Mouse (Mus musculus): ENCODE results near the gene Mapk14.
"Not testable (repeated sequence)": the region's sequence is repeated elsewhere in the genome, so short reads cannot be mapped to it uniquely, and the experiment has no call there.

Gene Mapk14

DNA sequence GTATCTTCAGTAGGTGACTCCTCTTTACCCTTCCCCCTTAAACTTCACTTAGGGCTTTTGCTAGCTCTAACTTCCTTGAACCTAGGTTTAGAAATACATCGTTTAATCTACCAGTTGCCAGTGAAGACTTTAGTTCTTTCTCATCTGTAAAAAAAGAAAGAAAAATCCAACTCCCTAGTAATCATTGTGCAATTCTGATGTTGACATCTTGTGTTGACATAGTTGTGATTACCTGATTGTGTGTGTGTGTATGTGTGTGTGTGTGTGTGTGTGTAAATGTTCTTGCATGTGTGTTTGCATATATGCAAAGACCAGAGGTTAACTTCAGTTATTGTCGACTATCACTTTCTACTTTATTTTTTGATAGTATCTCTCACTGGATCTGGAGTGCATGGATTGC, 7.5 kb downstream of the Mapk14 start:
- no peak for DNase-seq

DNA sequence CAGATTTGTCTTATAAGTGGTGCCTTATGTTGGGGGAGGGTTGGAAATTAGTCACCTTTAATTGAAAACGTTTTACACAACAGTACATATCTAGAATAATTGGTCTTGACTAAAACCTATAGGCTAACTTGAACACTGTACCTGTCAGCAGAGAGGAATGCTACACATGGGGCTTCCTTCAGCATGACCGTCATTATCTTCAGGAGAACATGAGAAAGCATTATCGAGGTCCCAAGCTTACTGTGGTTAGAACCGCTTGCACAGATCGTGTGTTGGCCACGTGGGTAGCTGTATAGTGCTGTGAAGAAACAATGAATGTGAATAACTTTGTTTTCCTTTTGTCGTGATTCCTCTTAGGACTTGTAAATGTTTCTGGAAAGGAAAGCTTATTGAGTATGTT, 8.7 kb downstream of the Mapk14 start:
- no peak for DNase-seq

DNA sequence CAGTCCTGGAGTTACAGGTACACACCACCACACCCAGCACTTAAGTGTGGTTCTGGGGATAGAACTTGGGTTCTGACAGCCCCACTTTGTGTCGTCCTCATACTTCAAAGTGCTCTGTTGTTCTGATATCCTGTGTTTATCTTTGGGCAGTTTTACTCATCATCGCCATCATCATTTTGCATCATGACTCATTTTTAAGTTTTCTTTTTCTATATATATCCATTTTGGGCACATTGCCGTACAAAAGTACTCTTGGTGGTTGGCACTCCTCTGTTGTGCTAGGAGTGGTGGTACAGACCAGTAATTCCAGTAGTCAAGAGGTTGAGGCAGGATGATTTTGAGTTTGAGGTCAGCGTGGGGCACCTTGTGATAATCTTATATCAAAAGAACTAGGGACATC, 10.0 kb downstream of the Mapk14 start:
- no peak for DNase-seq

- no peak for DNase-seq
These were observed 10.6 kb downstream of the Mapk14 start for GRCm38 (mm10) chr17:28701737-28702136.

- DNase-seq = no peak
These were observed 11.5 kb downstream of the Mapk14 start for GRCm38 (mm10) chr17:28702646-28703045.

DNA sequence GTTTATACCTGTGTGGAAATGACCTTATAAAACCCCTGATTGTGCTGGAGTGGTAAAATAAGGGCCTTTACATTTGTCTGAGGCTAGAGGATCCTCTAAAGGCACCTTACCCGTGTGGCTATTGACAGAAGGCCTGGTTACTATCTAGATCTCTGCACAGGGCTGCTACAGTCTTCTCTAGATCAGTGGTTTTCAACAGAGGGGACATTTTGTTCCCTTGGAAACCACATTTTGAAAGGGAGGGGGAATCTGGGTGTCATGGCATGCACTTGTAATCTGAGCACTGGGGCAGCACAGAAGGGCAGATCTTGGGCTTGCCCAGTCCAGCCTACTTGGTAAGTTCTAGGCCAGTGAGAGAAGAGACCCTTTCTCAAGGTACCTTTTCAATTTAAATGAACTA, 15.6 kb downstream of the Mapk14 start:
- peak; percentile 31 for DNase-seq

GRCm38 (mm10) chr17:28707136-28707627, 16.1 kb downstream of the Mapk14 start:
- no peak for DNase-seq

DNA sequence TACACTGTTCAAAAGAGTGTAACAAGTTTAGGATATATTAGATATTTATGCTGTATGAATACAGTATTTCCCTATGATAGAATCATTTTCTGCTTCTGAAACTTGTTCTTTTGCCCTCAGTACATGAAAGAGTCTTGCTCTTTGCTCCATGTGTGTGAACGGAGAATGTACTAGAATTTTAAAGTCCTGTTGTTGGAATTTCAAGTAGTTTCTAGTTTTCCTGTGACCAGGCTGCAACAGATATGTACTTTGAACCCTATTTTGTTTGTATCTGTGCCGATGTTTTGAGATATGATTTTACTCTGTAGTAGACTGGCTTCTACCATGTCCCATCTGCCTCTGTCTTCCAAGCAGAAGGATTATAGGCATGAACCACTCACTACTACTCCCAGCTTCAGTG, 16.7 kb downstream of the Mapk14 start:
- no peak for DNase-seq

DNA sequence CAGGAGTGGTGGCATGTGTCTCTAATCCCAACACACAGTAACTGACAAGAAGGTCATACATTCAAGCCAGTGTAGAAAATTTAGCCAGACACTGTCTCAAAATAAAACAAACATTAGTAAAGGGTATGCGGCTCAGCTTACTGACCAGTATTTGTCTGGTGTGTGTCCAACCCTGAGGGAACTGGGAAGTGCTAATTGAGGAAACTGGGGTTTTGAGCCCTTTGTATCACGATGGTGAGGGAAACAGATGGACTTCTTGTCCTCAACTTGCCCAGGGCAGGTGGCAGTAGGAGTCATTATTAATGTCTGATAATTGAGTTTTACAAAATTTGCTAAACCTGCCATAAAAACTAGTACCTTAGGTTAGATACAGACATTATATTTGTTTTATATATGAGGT, 17.9 kb downstream of the Mapk14 start:
- DNase-seq = no peak

DNA sequence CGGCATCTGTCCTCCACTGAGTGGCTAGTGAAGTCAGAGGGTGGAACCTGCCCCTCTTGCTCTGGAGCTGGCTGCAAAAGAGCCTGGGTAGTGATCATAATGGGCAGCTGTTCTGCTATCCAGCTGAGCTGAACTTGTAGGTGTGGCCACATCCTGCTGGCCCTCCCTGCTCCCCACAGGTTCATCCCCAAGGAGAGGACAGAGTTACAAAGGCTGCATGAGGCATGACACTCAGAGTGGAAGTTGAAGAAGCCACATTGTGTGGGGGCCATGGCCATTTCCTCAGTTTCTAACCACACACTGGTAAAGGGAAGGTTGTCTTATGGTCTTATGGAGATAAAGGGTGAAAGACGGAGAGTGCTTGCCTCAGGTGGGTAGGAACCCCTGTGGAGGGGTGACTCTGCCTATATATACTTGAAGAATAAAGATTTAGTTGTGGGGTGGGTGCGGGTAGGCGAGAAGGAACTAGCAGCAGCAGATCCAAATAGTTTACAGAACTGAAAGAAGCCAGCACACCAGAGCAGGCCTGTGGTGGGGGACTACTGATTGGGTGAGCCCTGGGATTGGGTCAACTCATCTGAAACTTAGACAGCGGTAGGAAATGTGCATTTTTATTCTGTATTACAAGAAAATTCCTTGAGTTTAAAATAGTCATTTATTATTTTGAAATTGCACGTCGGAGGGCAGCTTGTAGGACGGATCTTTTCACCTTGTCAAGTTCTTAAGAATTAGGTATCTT, 18.6 kb downstream of the Mapk14 start:
- DNase-seq = no peak

DNA sequence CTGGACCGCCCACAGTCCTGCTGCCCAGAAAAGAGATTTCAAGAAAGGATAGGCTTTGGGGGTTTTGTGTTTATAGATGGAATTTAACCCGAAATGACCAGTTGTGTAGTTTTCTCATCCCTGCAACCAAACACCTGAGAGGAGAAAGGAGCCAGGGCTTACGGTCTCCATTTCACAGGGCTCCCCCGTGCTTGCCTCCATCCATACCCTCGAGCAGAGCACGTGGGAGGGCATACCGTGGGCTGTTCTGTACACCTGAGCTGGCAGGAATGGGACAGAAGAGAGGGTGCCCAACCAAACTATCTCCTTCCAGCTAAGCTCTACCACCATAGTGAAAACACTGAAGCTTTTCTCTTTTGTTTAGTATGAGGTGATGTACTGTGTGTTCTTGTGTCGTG, 19.2 kb downstream of the Mapk14 start:
- DNase-seq = no peak

GRCm38 (mm10) chr17:28711237-28711636, 20.1 kb downstream of the Mapk14 start:
- DNase-seq = no peak

DNA sequence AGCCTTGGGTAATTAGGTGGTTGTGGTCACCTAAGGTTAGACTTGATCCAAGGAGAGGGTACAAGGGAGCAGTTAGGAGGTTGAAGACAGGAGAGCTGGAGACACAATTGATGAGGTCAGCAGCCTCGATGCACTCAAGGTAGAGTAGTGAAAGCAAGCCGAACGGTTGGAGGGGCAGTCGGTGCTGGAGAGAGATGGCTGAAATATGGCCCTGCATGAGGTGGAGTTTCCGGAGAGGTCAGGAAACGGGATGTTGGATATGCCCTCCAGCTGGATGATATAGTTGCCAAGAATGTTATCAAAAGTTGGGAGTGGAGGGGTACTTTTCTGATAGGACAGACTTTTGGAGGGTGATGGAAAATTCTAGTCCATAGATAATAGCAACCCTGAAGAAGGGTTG, 21.2 kb downstream of the Mapk14 start:
- DNase-seq = no peak

DNA sequence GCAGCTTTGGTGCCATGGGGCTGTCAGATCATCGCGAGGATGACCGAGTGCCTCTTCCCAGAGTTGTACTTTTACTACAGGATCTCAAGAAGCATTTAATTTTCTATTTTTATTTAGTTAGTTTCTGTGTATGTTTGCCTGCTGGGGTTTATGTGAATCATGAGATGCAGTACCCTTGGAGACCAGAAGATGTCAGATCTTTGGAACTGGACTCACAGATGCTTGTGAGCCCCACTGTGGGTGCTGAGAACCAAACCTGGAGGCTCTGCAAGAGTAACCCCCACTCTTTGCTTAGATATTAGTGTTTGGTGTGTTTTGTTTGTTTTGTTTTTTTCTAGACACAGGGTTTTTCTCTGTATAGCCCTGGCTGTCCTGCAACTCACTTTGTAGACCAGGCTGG, 22.9 kb downstream of the Mapk14 start:
- no peak for DNase-seq

- DNase-seq = no peak
These were observed 24.9 kb downstream of the Mapk14 start for GRCm38 (mm10) chr17:28715832-28716548.

- no peak for DNase-seq
These were observed 26.4 kb downstream of the Mapk14 start for GRCm38 (mm10) chr17:28717535-28717934.

DNA sequence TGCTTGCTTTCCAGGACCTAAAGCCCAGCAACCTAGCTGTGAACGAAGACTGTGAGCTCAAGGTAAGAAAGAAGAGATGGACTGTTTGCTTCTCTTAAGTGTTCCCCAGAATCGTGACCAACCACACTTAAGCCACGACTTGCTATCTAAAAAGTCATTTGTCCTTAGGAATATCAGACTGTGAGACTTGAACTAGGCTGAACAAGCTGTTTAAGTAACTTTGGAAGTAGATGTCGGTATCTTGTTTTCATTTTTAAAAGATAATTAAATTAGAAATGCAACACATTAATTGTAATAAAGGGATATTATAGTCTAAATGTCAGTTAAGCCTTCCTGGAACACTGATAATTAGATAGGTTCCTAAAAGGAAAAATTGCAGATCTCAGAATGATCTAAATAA, 34.7 kb downstream of the Mapk14 start, which contains the start of gene AC170998.1:
Gene AC170998.1 (plus strand): TSS at position 301 of the 400 bp plus-strand sequence.
- DNase-seq = no peak

DNA sequence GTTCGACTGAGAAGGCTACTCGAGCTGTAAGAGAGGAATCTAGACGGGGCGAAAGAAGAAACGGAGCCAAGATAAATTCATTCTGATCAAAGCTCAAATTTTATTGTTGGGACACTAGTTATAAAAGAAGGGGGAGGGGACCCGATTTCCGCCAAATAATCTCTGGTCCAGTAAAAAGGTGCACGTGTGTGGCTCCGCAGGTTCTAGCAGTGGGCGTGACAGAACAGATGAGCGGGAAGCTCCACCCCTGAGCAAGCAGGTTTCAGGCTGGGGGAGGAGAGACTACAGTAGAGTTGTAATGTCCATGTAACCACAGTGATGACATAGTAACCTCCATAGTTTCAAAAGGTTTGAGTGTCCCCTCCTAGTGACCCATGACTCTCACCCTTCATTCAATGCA, 36.4 kb downstream of the Mapk14 start:
- not testable (repeated sequence) for DNase-seq

DNA sequence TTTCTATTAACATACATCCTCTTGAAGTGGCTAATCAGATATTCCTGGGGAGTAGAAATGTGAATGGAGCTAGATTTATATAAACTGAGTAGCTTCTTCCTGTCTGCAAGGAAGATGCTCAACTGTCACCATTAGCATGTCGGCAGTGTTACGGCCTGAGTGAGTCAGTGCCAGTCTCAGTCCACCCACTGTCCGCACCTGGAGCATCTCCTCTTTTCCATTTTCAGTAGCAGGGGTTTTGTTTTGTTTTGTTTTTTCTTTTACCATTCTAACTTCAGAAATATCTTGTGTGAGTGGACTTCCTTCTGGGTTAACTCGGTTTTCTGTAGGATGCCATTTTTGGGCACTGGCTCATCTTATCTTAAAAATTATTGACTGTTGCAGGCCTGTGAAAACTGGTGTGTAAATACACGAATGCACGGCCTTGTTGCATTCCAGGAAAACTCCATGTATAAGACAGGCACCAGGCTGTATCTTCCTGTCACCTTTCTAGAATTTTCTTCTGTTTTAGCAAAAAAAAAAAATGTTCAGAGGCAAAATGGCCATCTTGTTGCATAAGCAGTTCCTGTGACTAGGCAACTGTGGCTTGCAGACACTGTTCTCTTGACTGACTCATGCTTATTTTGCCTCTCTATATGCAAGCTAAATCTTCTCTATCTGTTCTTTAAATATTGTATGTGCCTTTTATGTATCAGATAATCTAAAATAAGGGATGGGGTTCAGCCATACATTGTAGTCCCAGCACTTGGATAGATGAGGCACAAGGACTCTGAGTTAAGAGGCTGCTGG, 44.4 kb downstream of the Mapk14 start:
- no peak for DNase-seq

DNA sequence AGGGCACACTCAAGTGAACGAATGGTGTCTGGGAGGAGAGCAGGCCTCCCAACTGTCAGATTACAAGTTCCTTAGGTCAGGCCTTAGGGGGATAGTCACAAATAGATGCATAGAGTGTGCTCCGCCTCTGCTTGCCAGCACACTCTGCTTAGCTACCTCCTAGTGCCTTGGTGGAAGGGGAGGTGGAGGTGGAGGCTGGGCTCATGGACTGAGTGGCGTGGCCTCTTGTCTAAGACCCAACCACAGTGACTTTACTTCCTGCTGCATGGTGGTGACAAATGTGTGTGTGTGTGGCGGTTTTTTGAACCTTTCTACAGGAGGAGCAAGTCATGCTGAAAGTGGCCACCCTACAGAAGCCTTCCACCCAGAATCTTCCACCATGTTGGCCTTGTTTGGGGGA, 45.4 kb downstream of the Mapk14 start:
- DNase-seq = no peak

GRCm38 (mm10) chr17:28737973-28738372, 46.8 kb downstream of the Mapk14 start:
- no peak for DNase-seq

- no peak for DNase-seq
These were observed 48.1 kb downstream of the Mapk14 start for GRCm38 (mm10) chr17:28739244-28739643.

- no peak for DNase-seq
These were observed 52.2 kb downstream of the Mapk14 start for GRCm38 (mm10) chr17:28743145-28743866.

Data from retina, postnatal 1 day (tissue).